Mouse (Mus musculus) bone marrow macrophage, adult 2 months (primary cell): Measurements from ENCODE around the gene Sf3b3.

Source experiments
- CTCF ChIP-seq: IDR thresholded peaks from 2 replicates; pipeline ENCODE4 v1.5.1; 2012; ENCODE audit warnings: low read depth, mild to moderate bottlenecking, low read length, moderate library complexity
- POLR2A ChIP-seq: IDR thresholded peaks from 2 replicates; pipeline ENCODE4 v1.6.1; 2012; ENCODE audit warnings: mild to moderate bottlenecking, low read depth, low read length, borderline replicate concordance

- TF ChIP-seq CTCF (no peak), POLR2A (no peak)
Observed at GRCm38 (mm10) chr8:110842012-110842574, 4.5 kb downstream of the Sf3b3 start.
